Mouse (Mus musculus): ENCODE data around the gene Mex3d. TPM values are rescaled to one million over a fixed set of nuclear protein-coding genes. Genes with fewer than 3 reads are reported as not detected.
A peak's percentile ranks its signal among the peaks of the same experiment; 100 is the strongest.
"Not testable (repeated sequence)": the region's sequence is repeated elsewhere in the genome, so short reads cannot be mapped to it uniquely, and the experiment has no call there.

The Mex3d gene
- polyA plus RNA-seq, 1 experiment from 2014 or later, result 7.1 TPM

DNA sequence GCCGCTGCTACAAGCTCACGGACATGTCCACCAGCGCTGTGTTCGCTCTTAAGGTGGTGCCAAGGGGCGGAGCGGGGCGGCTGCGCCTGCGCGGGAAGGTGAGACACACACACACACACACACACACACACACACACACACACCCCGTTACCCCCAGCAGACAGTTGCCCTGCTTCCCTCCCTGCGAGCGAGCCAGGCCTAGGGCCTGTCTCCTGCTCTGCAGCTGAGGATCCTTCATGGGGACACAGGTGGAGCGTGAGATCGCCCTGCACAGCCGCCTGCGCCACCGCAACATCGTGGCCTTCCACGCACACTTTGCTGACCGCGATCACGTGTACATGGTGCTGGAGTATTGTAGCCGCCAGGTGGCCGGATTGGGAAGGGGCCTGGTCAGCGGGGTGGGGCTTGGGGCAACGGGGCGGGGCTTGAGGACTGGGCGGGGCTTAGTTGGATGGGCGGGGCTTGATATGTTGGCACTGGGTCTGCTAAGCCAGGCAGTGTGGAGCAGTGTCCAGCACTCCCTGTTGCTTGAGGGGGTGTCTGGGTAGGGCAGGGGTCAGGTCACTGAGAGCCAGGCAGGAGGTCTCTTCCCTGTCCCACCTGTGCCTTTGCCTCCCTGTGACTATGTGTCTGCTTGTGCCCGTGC lies 29.3 kb downstream of the Mex3d start:
- Histone ChIP-seq H3K4me3 (peak overlapping the region; percentile 45), H3K9me3 (no peaks in the 10 kb centered on the region; the same call in 1 of the 2 replicates), H3K4me1 (peaks cover 28% of the 10 kb centered on the region), H3K36me3 (replicated peaks) (no peaks in the 10 kb centered on the region), H3K27me3 (replicated peaks; ENCODE audit: low read depth, poor library complexity, severe bottlenecking) (peaks cover 100% of the 10 kb centered on the region), H3K27ac (replicated peaks) (no peak overlapping the region)
- WGBS, result 7% methylated on average over 31 of the region's 31 CpGs
- DNase-seq (ENCODE audit: low spot score), result peak; percentile 59

DNA sequence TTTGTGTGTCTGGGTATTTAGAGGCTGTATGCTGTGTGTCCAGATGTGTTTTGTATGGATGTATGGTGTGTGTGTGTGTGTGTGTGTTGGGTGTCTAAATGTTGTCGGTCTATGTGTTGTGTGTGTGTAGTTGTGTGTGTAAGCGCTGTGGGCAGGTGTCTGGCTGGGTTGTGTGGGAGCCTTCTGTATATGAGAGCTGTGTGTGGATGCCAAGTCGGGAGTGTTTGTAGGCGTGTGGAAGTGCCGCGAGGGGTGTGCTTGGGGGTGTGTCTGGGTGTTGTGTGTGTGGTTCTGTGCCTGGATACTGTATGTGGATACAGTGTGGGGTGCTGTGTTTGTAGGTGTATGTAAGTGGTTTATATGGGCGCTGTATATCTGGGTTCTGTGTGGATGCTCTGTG lies 30.1 kb downstream of the Mex3d start:
- DNase-seq (ENCODE audit: low spot score), result no peak
- WGBS, result 41% methylated on average over 7 of the region's 7 CpGs

DNA sequence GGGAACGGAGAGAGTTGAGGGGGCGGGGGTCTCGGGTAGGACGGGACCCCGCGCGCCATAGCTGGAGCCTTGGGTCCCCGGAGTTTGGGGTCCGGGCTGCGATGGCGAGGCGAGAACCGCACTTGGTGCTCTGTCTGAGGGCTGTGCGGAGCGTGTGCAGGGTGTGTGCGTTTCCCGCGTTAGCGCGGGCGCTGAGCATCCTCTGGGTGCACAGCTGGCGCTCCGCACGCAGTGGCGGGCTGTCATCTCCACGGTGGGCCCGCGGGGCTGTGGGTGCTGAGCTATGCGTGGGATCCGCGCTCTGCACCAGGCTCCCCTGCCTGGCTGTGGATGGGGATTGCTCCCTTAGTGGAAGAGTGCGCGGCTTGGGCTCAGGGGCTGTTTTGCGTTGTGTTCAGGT lies 30.7 kb downstream of the Mex3d start:
- Histone ChIP-seq H3K36me3 (replicated peaks) (no peaks in the 10 kb centered on the region), H3K4me3 (peak overlapping the region; percentile 51), H3K9me3 (no peaks in the 10 kb centered on the region), H3K27ac (replicated peaks) (no peak overlapping the region), H3K4me1 (peaks cover 28% of the 10 kb centered on the region), H3K27me3 (replicated peaks; ENCODE audit: low read depth, poor library complexity, severe bottlenecking) (peaks cover 100% of the 10 kb centered on the region)
- 2% methylated on average over 34 of the region's 34 CpGs for WGBS
- no peak for DNase-seq (ENCODE audit: low spot score)

More for the DNA sequence above, 30.1 kb downstream of the Mex3d start:
- Histone ChIP-seq H3K27me3 (replicated peaks; ENCODE audit: low read depth, poor library complexity, severe bottlenecking) (peaks cover 100% of the 10 kb centered on the region), H3K27ac (replicated peaks) (no peak overlapping the region), H3K4me1 (peaks cover 28% of the 10 kb centered on the region), H3K9me3 (no peaks in the 10 kb centered on the region; the same call in 1 of the 2 replicates), H3K36me3 (replicated peaks) (no peaks in the 10 kb centered on the region), H3K4me3 (peak overlapping the region; percentile 45)

DNA sequence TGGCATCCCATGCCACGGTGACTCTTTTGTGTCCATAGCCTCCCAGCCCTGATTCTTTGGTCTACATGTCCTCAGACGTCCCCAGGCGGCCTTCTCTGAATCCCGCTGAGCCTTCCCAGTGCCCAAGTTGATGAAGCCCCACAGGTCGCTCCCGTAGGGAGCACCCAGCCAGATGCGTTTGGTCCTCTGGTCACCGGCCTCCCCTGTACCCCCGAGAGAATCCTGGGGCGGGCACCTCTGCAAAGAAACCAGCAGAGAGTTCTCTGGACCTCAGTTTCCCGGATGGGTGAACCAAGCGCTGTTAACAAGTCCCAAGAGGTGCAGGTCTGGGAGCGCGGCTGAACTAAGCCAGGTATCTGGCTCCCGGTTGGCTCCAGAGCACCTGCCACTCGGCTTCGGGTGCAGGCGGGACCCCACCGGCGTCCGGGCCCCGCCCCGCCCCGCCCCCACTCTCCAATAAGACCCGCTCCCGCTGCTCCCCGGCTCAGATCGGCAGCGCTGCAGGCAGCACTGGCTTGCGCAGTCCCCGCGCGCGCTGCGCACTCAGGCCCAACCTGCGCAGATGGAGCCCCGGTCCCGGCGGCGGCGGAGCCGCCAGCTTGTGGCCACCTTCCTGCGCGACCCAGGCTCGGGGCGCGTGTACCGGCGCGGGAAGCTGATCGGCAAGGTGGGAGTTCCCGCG lies 31.3 kb downstream of the Mex3d start, which contains the start of gene Plk5:
Gene Plk5 (plus strand): TSS at position 459 of the 682 bp plus-strand sequence.
- WGBS, result under 1% methylated on average over 53 of the region's 53 CpGs

DNA sequence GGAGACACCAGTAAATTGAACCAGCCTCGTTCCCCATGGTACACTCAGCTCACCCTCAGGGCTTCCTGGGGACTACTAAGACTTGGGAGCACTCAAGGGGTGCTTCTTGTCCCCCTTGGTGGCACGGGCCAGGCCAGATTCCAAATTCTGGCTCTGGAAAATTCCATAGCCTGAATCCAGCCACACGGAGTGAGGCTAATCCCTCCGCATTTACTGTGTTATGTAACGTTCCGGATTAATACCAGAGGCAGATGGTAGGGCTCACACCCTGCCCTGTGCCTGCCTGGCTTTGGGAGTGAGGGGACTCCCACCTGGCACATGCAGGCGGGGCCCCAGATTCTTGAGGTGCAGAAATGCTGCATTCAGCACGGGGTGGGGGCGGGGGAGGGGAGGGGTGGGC lies 32.0 kb downstream of the Mex3d start:
- H3K27me3 ChIP-seq (replicated peaks; ENCODE audit: low read depth, poor library complexity, severe bottlenecking), result peaks cover 100% of the 10 kb centered on the region
- H3K9me3 ChIP-seq, result no peaks in the 10 kb centered on the region
- no peak for DNase-seq (ENCODE audit: low spot score)
- H3K4me1 ChIP-seq, result peaks cover 30% of the 10 kb centered on the region
- H3K27ac ChIP-seq (replicated peaks), result no peak overlapping the region
- no peaks in the 10 kb centered on the region for H3K36me3 ChIP-seq (replicated peaks)
- WGBS, result 7% methylated on average over 9 of the region's 9 CpGs
- H3K4me3 ChIP-seq, result 0 out of 2 replicates have a peak overlapping the region, but pooled peaks have one; percentile 51

More for the DNA sequence above, 31.3 kb downstream of the Mex3d start, which contains the start of gene Plk5:
- peak; percentile 51 for DNase-seq (ENCODE audit: low spot score)
- no peaks in the 10 kb centered on the region for H3K36me3 ChIP-seq (replicated peaks)
- H3K4me1 ChIP-seq, result peaks cover 28% of the 10 kb centered on the region
- H3K27ac ChIP-seq (replicated peaks), result no peak within 1 kb of the TSS
- H3K4me3 ChIP-seq, result peak within 1 kb of the TSS; percentile 51
- H3K9me3 ChIP-seq, result no peaks in the 10 kb centered on the region
- peaks cover 100% of the 10 kb centered on the region for H3K27me3 ChIP-seq (replicated peaks; ENCODE audit: low read depth, poor library complexity, severe bottlenecking)

DNA sequence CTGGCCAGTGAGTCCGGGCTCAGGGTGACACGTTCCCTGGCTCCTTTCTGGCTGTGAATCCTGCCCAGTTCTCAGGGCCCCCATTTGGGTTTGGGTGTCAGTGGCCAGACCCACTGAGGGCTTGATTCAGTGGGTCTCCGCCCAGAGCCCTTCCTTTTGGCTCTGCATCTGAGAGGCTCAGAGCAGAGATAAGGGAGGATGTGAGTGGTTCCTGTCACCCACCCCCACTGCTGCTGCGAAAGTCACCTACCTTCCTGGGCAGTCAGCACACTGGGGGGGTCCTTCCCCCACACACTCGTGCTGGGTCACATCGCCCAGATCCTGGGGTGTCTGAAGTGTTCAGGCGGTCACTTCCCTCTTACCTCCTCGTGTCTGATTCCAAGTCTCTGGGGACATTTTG lies 34.7 kb downstream of the Mex3d start:
- Histone ChIP-seq H3K4me3 (no peak overlapping the region), H3K36me3 (replicated peaks) (no peaks in the 10 kb centered on the region), H3K4me1 (peaks cover 44% of the 10 kb centered on the region), H3K27me3 (replicated peaks; ENCODE audit: low read depth, poor library complexity, severe bottlenecking) (peaks cover 100% of the 10 kb centered on the region), H3K9me3 (no peaks in the 10 kb centered on the region), H3K27ac (replicated peaks) (no peak overlapping the region)
- no peak for DNase-seq (ENCODE audit: low spot score)
- 68% methylated on average over 8 of the region's 8 CpGs for WGBS

DNA sequence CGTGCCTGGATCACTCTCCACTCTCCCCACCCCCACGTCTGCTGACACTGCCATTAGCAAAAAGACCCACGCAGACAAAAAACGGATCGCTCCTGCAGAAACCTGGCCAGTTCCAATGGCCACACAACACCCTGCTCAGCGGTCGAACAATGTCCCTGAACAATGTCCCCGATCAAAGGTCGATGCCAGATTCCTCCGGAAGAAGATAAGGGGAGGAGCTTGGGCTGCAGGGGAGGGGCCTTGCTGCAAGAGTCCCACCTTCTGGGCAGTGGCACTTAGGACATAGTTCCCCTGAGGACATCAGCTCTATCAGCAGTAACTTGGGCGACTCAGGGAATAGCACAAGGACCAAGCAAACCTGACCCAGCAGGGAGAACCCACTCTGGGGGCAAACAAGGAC lies 35.6 kb downstream of the Mex3d start:
- no peak overlapping the region for H3K27ac ChIP-seq (replicated peaks)
- H3K9me3 ChIP-seq, result no peaks in the 10 kb centered on the region
- 26% methylated on average over 11 of the region's 11 CpGs for WGBS
- H3K27me3 ChIP-seq (replicated peaks; ENCODE audit: low read depth, poor library complexity, severe bottlenecking), result peaks cover 100% of the 10 kb centered on the region
- DNase-seq (ENCODE audit: low spot score), result no peak
- H3K4me1 ChIP-seq, result peaks cover 42% of the 10 kb centered on the region
- no peaks in the 10 kb centered on the region for H3K36me3 ChIP-seq (replicated peaks)
- no peak overlapping the region for H3K4me3 ChIP-seq

DNA sequence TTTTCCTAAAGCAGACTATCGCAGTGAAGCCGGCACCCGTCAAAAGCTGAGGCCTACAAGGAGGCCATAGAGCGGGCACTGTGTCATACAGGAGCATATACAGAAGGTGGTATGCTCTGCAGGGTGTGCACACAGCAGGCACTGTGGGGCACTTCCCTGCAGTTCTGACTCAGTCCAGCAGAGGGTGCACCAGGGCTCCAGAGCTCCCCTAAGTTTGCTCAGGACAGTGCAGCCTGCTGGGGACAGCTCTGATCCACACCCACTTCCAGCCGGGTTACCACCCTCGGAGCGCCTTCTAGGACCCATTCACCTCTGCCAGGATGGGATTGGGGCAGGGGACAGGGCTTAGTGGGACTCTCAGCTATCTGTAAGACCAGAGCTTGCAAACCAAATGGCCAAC lies 37.2 kb downstream of the Mex3d start:
- Histone ChIP-seq H3K27me3 (replicated peaks; ENCODE audit: low read depth, poor library complexity, severe bottlenecking) (peaks cover 100% of the 10 kb centered on the region), H3K27ac (replicated peaks) (no peak overlapping the region), H3K9me3 (no peaks in the 10 kb centered on the region), H3K4me3 (peak overlapping the region; percentile 19; the same call in 1 of the 2 replicates), H3K4me1 (peaks cover 30% of the 10 kb centered on the region), H3K36me3 (replicated peaks) (no peaks in the 10 kb centered on the region)
- DNase-seq (ENCODE audit: low spot score), result peak; percentile 90
- 6% methylated on average over 7 of the region's 7 CpGs for WGBS

DNA sequence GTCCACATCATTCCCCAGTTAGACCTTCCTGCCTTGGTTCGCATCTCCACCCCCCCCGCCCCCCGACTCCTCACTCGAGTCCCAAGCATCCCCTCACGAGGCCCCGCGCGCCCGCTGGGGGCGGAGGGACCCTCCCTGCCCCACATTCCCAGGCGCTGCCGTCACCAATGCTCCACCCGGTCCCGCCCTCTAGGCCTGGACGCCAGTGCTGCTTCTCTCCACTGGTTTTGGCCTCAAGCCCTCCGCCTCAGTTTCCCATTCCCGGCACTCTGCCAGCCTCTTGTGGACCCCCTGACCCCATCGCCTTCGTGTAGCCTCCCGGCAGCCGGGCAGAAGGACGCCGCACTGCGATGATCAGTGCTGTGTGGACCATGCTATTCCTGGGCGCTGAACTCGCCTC lies 38.5 kb downstream of the Mex3d start:
- Histone ChIP-seq H3K27me3 (replicated peaks; ENCODE audit: low read depth, poor library complexity, severe bottlenecking) (peaks cover 100% of the 10 kb centered on the region), H3K9me3 (no peaks in the 10 kb centered on the region), H3K4me3 (peak overlapping the region; percentile 47), H3K36me3 (replicated peaks) (no peaks in the 10 kb centered on the region), H3K27ac (replicated peaks) (no peak overlapping the region), H3K4me1 (peaks cover 39% of the 10 kb centered on the region)
- peak; percentile 41 for DNase-seq (ENCODE audit: low spot score)
- 16% methylated on average over 26 of the region's 26 CpGs for WGBS

DNA sequence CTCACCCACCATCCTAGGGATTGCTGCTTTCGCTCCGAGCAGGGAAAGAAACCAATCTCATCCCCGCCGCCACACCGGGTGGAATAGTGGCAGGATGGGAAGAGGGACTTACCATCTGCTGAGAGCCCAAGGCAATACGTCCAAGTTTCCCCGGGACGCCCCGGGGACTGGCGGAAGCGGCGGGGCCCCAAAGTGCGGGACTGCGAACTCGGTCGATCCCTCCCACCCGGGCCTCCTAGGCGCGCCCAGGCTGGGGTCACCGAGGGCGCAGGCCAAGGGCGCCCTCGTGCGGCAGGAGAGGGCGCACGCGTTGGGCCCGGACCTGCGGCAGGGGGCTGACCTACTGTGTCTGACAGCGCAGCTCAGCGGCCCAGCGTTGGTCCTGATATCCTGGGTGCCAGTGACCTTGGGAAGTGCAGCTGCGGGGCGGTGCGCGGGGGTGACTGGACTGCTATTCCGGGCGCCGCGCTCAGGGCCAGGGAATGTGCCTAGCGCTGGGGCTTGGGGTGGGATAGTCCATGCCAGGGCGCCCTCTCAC lies 39.1 kb downstream of the Mex3d start, which contains the start of gene Adamtsl5:
Gene Adamtsl5 (minus strand): TSS at position 169 of the 538 bp plus-strand sequence.
- peaks cover 46% of the 10 kb centered on the region for H3K4me1 ChIP-seq
- under 1% methylated on average over 42 of the region's 42 CpGs for WGBS
- peak; percentile 80 for DNase-seq (ENCODE audit: low spot score)
- H3K9me3 ChIP-seq, result no peaks in the 10 kb centered on the region
- peaks cover 100% of the 10 kb centered on the region for H3K27me3 ChIP-seq (replicated peaks; ENCODE audit: low read depth, poor library complexity, severe bottlenecking)
- H3K4me3 ChIP-seq, result peak within 1 kb of the TSS; percentile 47
- H3K27ac ChIP-seq (replicated peaks), result peak within 1 kb of the TSS; percentile 49; the same call in 1 of the 2 replicates
- H3K36me3 ChIP-seq (replicated peaks), result no peaks in the 10 kb centered on the region

DNA sequence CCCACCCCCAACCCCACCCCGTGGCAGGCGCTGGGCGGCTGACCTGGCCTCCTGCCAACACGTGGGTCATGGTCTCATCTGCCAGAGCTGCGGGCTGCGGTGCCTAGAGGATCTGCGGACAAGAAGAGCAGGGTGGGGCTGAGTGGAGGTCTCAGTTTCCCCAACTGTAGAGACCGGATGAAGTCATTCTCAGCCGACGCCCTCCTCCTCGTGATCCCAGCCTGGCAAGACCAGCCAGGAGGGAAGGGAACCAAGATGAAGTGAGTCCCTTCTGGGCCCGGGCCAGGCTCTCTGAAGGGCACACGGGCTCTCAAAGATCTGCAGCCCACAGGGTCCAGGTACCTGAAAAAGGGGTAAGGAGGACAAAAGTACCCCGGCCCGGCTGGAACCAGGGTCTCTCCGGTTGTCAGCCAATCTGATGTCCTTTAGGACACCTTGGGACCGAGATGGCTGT lies 39.9 kb downstream of the Mex3d start:
- no peak overlapping the region for H3K27ac ChIP-seq (replicated peaks)
- H3K9me3 ChIP-seq, result no peaks in the 10 kb centered on the region
- H3K36me3 ChIP-seq (replicated peaks), result no peaks in the 10 kb centered on the region
- peaks cover 100% of the 10 kb centered on the region for H3K27me3 ChIP-seq (replicated peaks; ENCODE audit: low read depth, poor library complexity, severe bottlenecking)
- peaks cover 53% of the 10 kb centered on the region for H3K4me1 ChIP-seq
- WGBS, result 18% methylated on average over 17 of the region's 17 CpGs
- DNase-seq (ENCODE audit: low spot score), result no peak
- peak overlapping the region; percentile 47 for H3K4me3 ChIP-seq

DNA sequence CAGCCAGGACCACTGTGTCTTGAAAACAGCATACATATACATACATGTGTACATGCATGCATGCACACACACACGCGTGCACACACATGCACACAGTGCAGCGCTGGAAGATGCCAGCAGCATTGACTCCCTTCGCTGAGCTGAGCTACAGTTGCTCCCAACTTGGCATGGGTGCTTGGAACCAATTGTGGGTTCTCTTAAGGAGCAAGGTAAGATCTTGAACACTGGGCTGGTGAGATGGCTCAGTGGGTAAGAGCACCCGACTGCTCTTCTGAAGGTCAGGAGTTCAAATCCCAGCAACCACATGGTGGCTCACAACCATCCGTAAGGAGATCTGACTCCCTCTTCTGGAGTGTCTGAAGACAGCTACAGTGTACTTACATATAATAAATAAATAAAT lies 41.5 kb downstream of the Mex3d start:
- WGBS, result 73% methylated on average over 6 of the region's 6 CpGs

More for the DNA sequence above, 41.5 kb downstream of the Mex3d start:
- not testable (repeated sequence) for H3K4me3 ChIP-seq; DNase-seq (ENCODE audit: low spot score); H3K27ac ChIP-seq (replicated peaks); H3K9me3 ChIP-seq; H3K36me3 ChIP-seq (replicated peaks)
- H3K27me3 ChIP-seq (replicated peaks; ENCODE audit: low read depth, poor library complexity, severe bottlenecking), result peaks cover 100% of the 10 kb centered on the region
- peaks cover 69% of the 10 kb centered on the region for H3K4me1 ChIP-seq

Measured in embryonic facial prominence, embryonic 10.5 days (tissue).